Mouse (Mus musculus): ENCODE measurements around the gene Atmin. TPM values are rescaled to one million over a fixed set of nuclear protein-coding genes. Genes with fewer than 3 reads are reported as not detected.

Atmin gene
- polyA plus RNA-seq (2016; fragmentation: Nextera tagmentation; extraction: Ambion mirVana) = 20.8 and 21.4 TPM in 2 replicates

- peak; percentile 91 for ATAC-seq (ENCODE audit: low FRiP score)
- peak within 1 kb of the TSS; percentile 99 for H3K4me3 ChIP-seq
- H3K9ac ChIP-seq = peak within 1 kb of the TSS; percentile 96
- peak within 1 kb of the TSS; percentile 55 for H3K27ac ChIP-seq
- H3K36me3 ChIP-seq = no peaks in the 10 kb centered on the region
- WGBS = under 1% methylated on average over 45 of the region's 46 CpGs
- no peaks in the 10 kb centered on the region for H3K9me3 ChIP-seq (replicated peaks)
- H3K27me3 ChIP-seq = no peaks in the 10 kb centered on the region
- H3K4me1 ChIP-seq = peaks cover 14% of the 10 kb centered on the region
- H3K4me2 ChIP-seq (replicated peaks) = peak within 1 kb of the TSS; percentile 92
These were observed at the start of gene Atmin for GRCm38 (mm10) chr8:116943161-116943554. Atmin (plus strand) TSS chr8:116943393.

- H3K4me2 ChIP-seq (replicated peaks) = no peak overlapping the region
- 85% methylated on average over 11 of the region's 11 CpGs for WGBS
- ATAC-seq (ENCODE audit: low FRiP score) = no peak
- H3K9me3 ChIP-seq (replicated peaks) = peaks cover 6% of the 10 kb centered on the region; the same call in 1 of the 2 replicates
- H3K27me3 ChIP-seq = no peaks in the 10 kb centered on the region
- no peak overlapping the region for H3K4me3 ChIP-seq
- no peaks in the 10 kb centered on the region for H3K4me1 ChIP-seq
- no peak overlapping the region for H3K27ac ChIP-seq
- peaks cover 14% of the 10 kb centered on the region for H3K36me3 ChIP-seq
- H3K9ac ChIP-seq = no peak overlapping the region
These were observed 49.3 kb upstream of the Atmin start for GRCm38 (mm10) chr8:116893938-116894337.

DNA sequence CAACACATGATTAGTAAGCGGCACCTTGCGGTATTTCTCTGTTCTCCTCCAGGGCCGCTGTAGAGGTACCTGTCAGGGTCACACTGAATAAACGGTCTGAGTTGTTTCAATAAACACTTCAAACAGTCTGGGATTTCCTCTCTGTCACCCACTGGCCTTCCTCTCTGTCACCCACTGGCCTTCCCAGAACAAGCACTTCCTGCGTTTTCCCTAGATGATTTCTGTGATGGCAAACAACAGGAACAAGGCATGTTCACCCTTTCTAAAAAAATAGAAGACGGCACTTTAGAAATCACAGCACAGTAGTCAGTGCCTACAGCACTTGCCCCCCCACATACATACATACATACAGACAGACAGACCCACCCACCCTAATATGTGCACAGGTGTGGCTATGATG is 47.7 kb upstream of the Atmin start:
- H3K9me3 ChIP-seq (replicated peaks) = peaks cover 6% of the 10 kb centered on the region; the same call in 1 of the 2 replicates
- H3K9ac ChIP-seq = no peak overlapping the region
- H3K27ac ChIP-seq = no peak overlapping the region
- H3K4me2 ChIP-seq (replicated peaks) = no peak overlapping the region
- WGBS = 85% methylated on average over 6 of the region's 6 CpGs
- H3K4me1 ChIP-seq = no peaks in the 10 kb centered on the region
- H3K4me3 ChIP-seq = no peak overlapping the region
- no peaks in the 10 kb centered on the region for H3K27me3 ChIP-seq
- peaks cover 9% of the 10 kb centered on the region; the same call in 1 of the 2 replicates for H3K36me3 ChIP-seq
- ATAC-seq (ENCODE audit: low FRiP score) = no peak

- H3K27ac ChIP-seq = no peak overlapping the region
- H3K9ac ChIP-seq = no peak overlapping the region
- H3K4me2 ChIP-seq (replicated peaks) = no peak overlapping the region
- 96% methylated on average over 4 of the region's 4 CpGs for WGBS
- no peaks in the 10 kb centered on the region for H3K4me1 ChIP-seq
- H3K4me3 ChIP-seq = no peak overlapping the region
- 0 out of 2 replicates have a peak, but pooled peaks cover 5% of the 10 kb centered on the region for H3K9me3 ChIP-seq (replicated peaks)
- no peaks in the 10 kb centered on the region for H3K27me3 ChIP-seq
- ATAC-seq (ENCODE audit: low FRiP score) = no peak
- H3K36me3 ChIP-seq = peaks cover 12% of the 10 kb centered on the region
These were observed 38.5 kb upstream of the Atmin start for GRCm38 (mm10) chr8:116904736-116905135.

DNA sequence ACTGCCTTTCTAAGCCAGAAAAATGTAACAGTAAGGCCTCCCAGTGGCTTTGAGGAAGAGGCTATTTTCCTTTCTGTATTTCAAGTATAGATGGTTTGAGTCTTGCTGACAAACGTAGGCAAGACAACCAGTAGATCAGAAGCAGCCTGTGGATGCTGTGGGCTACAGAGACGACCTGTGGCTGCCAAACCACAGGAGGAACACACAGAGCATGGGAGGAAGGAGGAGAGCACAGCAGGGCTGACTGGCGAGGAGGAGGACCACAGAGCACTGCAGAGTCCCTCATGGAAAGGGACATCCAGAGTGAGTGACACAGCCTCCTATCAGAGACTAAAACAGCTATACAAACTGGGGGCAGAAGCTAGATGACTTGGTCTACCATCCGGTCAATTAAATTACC is 37.9 kb upstream of the Atmin start:
- Histone ChIP-seq H3K4me1 (no peaks in the 10 kb centered on the region), H3K9ac (no peak overlapping the region), H3K4me3 (no peak overlapping the region), H3K27me3 (no peaks in the 10 kb centered on the region), H3K9me3 (replicated peaks) (0 out of 2 replicates have a peak, but pooled peaks cover 5% of the 10 kb centered on the region), H3K27ac (no peak overlapping the region), H3K4me2 (replicated peaks) (no peak overlapping the region), H3K36me3 (peaks cover 17% of the 10 kb centered on the region)
- 90% methylated on average over 4 of the region's 4 CpGs for whole genome bisulfite sequencing
- no peak for ATAC-seq (ENCODE audit: low FRiP score)

DNA sequence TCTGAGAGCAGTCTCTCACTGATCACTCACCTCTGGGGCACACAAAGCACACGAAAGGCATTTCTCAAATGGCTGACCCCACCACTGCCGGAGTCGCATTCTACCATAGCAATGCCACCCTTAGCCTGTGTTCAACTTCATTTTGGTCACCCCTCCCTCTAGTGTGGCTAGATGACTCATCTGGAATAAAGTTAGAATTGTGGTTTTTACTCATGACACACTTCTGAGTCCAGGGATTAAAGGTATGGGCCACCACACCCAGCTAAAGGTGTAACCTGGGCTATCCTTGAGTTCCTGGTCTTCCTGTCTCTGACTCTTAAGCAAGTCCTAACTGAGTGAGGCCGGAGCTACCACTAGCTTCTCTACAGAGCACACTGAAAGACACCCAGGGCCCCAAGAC is 37.4 kb upstream of the Atmin start:
- ATAC-seq (ENCODE audit: low FRiP score) = no peak
- Histone ChIP-seq H3K9ac (no peak overlapping the region), H3K27ac (no peak overlapping the region), H3K9me3 (replicated peaks) (0 out of 2 replicates have a peak, but pooled peaks cover 5% of the 10 kb centered on the region), H3K4me1 (no peaks in the 10 kb centered on the region), H3K27me3 (no peaks in the 10 kb centered on the region), H3K36me3 (peaks cover 22% of the 10 kb centered on the region), H3K4me3 (no peak overlapping the region), H3K4me2 (replicated peaks) (no peak overlapping the region)
- 90% methylated on average over 4 of the region's 4 CpGs for WGBS

- Histone ChIP-seq H3K4me3 (peak overlapping the region; percentile 82), H3K4me1 (peaks cover 16% of the 10 kb centered on the region), H3K27ac (peak overlapping the region; percentile 84), H3K36me3 (0 out of 2 replicates have a peak, but pooled peaks cover 3% of the 10 kb centered on the region), H3K9me3 (replicated peaks) (no peaks in the 10 kb centered on the region), H3K4me2 (replicated peaks) (peak overlapping the region; percentile 79), H3K9ac (peak overlapping the region; percentile 83), H3K27me3 (no peaks in the 10 kb centered on the region)
- WGBS = under 1% methylated on average over 22 of the region's 22 CpGs
- peak; percentile 70 for ATAC-seq (ENCODE audit: low FRiP score)
These were observed 22.2 kb upstream of the Atmin start for GRCm38 (mm10) chr8:116921005-116921336.

GRCm38 (mm10) chr8:116921337-116922059 is 21.7 kb upstream of the Atmin start, which contains the start of the genes Cmc2 and Cenpn:
Cmc2 (minus strand) TSS chr8:116921455.
Cenpn (plus strand) TSS chr8:116921730.
- H3K4me1 ChIP-seq = peaks cover 16% of the 10 kb centered on the region
- H3K27me3 ChIP-seq = no peaks in the 10 kb centered on the region
- WGBS = under 1% methylated on average over 57 of the region's 57 CpGs
- peak within 1 kb of the TSS; percentile 83 for H3K9ac ChIP-seq
- H3K9me3 ChIP-seq (replicated peaks) = no peaks in the 10 kb centered on the region
- H3K4me3 ChIP-seq = peak within 1 kb of the TSS; percentile 82
- peak within 1 kb of the TSS; percentile 84 for H3K27ac ChIP-seq
- peak within 1 kb of the TSS; percentile 79 for H3K4me2 ChIP-seq (replicated peaks)
- H3K36me3 ChIP-seq = 0 out of 2 replicates have a peak, but pooled peaks cover 3% of the 10 kb centered on the region
- ATAC-seq (ENCODE audit: low FRiP score) = peak; percentile 97

- H3K27me3 ChIP-seq = no peaks in the 10 kb centered on the region
- H3K4me3 ChIP-seq = peak overlapping the region; percentile 82
- 34% methylated on average over 17 of the region's 17 CpGs for WGBS
- H3K9ac ChIP-seq = peak overlapping the region; percentile 83
- ATAC-seq (ENCODE audit: low FRiP score) = no peak
- H3K36me3 ChIP-seq = 0 out of 2 replicates have a peak, but pooled peaks cover 3% of the 10 kb centered on the region
- H3K4me1 ChIP-seq = peaks cover 16% of the 10 kb centered on the region
- H3K9me3 ChIP-seq (replicated peaks) = no peaks in the 10 kb centered on the region
- peak overlapping the region; percentile 79 for H3K4me2 ChIP-seq (replicated peaks)
- 0 out of 2 replicates have a peak overlapping the region, but pooled peaks have one; percentile 84 for H3K27ac ChIP-seq
These were observed 21.0 kb upstream of the Atmin start for GRCm38 (mm10) chr8:116922060-116922757.

- WGBS = 91% methylated on average over 8 of the region's 8 CpGs
- Histone ChIP-seq H3K27ac (no peak overlapping the region), H3K27me3 (no peaks in the 10 kb centered on the region), H3K9ac (no peak overlapping the region), H3K9me3 (replicated peaks) (no peaks in the 10 kb centered on the region), H3K36me3 (peaks cover 6% of the 10 kb centered on the region), H3K4me3 (no peak overlapping the region), H3K4me1 (peaks cover 16% of the 10 kb centered on the region), H3K4me2 (replicated peaks) (no peak overlapping the region)
- ATAC-seq (ENCODE audit: low FRiP score) = no peak
These were observed 19.7 kb upstream of the Atmin start for GRCm38 (mm10) chr8:116923526-116923925.

GRCm38 (mm10) chr8:116927880-116928279 is 15.3 kb upstream of the Atmin start:
- Histone ChIP-seq H3K9me3 (replicated peaks) (no peaks in the 10 kb centered on the region), H3K27me3 (no peaks in the 10 kb centered on the region), H3K4me2 (replicated peaks) (no peak overlapping the region), H3K4me1 (no peaks in the 10 kb centered on the region; the same call in 1 of the 2 replicates), H3K36me3 (peaks cover 34% of the 10 kb centered on the region), H3K9ac (no peak overlapping the region), H3K27ac (no peak overlapping the region), H3K4me3 (no peak overlapping the region)
- ATAC-seq (ENCODE audit: low FRiP score) = no peak
- WGBS = 79% methylated on average over 9 of the region's 9 CpGs

- 91% methylated on average over 5 of the region's 5 CpGs for WGBS
- H3K9me3 ChIP-seq (replicated peaks) = no peaks in the 10 kb centered on the region
- ATAC-seq (ENCODE audit: low FRiP score) = no peak
- no peak overlapping the region for H3K27ac ChIP-seq
- no peaks in the 10 kb centered on the region for H3K27me3 ChIP-seq
- no peak overlapping the region for H3K4me2 ChIP-seq (replicated peaks)
- H3K4me3 ChIP-seq = no peak overlapping the region
- H3K36me3 ChIP-seq = peaks cover 41% of the 10 kb centered on the region
- H3K9ac ChIP-seq = no peak overlapping the region
- H3K4me1 ChIP-seq = no peaks in the 10 kb centered on the region
These were observed 14.6 kb upstream of the Atmin start for GRCm38 (mm10) chr8:116928588-116928987.
